Mouse (Mus musculus): ENCODE data around the gene Traf3ip1.

DNA sequence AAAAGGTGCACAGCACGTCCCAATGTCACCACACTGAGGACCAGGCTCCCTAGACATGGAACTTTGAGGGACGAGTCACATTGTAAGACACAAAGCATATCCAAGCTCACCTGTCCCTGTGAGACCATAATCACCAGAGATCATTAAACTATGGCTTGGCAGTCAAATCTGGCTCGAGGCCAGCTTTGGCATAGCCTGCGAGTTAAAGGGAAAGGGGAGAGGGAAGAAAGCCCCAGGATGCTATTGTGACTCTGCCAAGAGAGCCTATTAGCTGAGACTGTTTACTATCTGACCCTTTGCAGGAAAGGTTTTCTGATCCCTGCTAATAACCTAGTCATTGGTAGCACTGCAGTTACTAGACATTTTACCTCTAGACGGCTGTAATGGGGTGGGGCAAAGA, 30.0 kb upstream of the Traf3ip1 start:
- TF ChIP-seq EP300 (IDR thresholded peaks at IDR 0.05; ENCODE audit: low read depth) = no peak
- no peak for TF ChIP-seq CTCF (IDR thresholded peaks at IDR 0.05; ENCODE audit: low read depth)
